Mouse (Mus musculus) erythroblast, embryonic 14.5 days (primary cell): ENCODE data around the gene Evi5.

Experiments used
- GATA1 ChIP-seq: IDR thresholded peaks from 2 replicates; pipeline ENCODE4 v1.6.1; 2012; ENCODE audit warnings: low read length, inconsistent platforms, mixed read lengths
- TAL1 ChIP-seq: IDR thresholded peaks from 3 replicates; pipeline ENCODE4 v1.6.1; 2012; ENCODE audit warnings: low read length, inconsistent platforms, mixed read lengths

GRCm38 (mm10) chr5:107754740-107755139 lies 120.2 kb downstream of the Evi5 start:
- no peak for TF ChIP-seq TAL1
- no peak for TF ChIP-seq GATA1
